Mouse (Mus musculus) neural tube, embryonic 11.5 days (tissue): Measurements from ENCODE around the gene Adgb. TPM values are rescaled to one million over a fixed set of nuclear protein-coding genes. Genes with fewer than 3 reads are reported as not detected.
"Not testable (repeated sequence)": the region's sequence is repeated elsewhere in the genome, so short reads cannot be mapped to it uniquely, and the experiment has no call there.

ENCODE experiments used
- ATAC-seq: fragments of 200-750 bp; cut with Nextera tagmentation; 2 replicates; pipeline ENCODE4 v1.8.0; 2017; ENCODE audit warnings: moderate number of reproducible peaks, mild to moderate bottlenecking, moderate TSS enrichment, moderate library complexity; ENCODE audit not compliant: insufficient read depth, low FRiP score, low TSS enrichment
- DNase-seq: peaks from one replicate; pipeline ENCODE4 v3.0.0-alpha.2; 2015; ENCODE audit warnings: low spot score
- H3K27ac ChIP-seq: fragments of 300-500 bp; sonication (generic); 2 replicates; pipeline ENCODE4 v1.5.1; 2014; ENCODE audit warnings: low read depth, mild to moderate bottlenecking, low read length
- H3K27me3 ChIP-seq: fragments of 300-500 bp; sonication (generic); 2 replicates; pipeline ENCODE4 v1.6.1; 2014; ENCODE audit warnings: mild to moderate bottlenecking, low read length, mixed read lengths; ENCODE audit not compliant: control insufficient read depth, insufficient read depth
- H3K36me3 ChIP-seq: fragments of 300-500 bp; sonication (generic); 2 replicates; pipeline ENCODE4 v1.6.1; 2014; ENCODE audit warnings: mild to moderate bottlenecking, low read length, moderate library complexity, mixed read lengths; ENCODE audit not compliant: control insufficient read depth, insufficient read depth
- H3K4me1 ChIP-seq: fragments of 300-500 bp; sonication (generic); 2 replicates; pipeline ENCODE4 v1.6.1; 2014; ENCODE audit warnings: low read length, mixed read lengths; ENCODE audit not compliant: control insufficient read depth, insufficient read depth
- H3K4me2 ChIP-seq: fragments of 300-500 bp; sonication (generic); 2 replicates; pipeline ENCODE4 v1.6.1; 2014; ENCODE audit warnings: low read depth, mild to moderate bottlenecking, moderate library complexity
- H3K4me3 ChIP-seq: fragments of 300-500 bp; sonication (generic); 2 replicates; pipeline ENCODE4 v1.5.1; 2014; ENCODE audit warnings: low read depth, low read length
- H3K9ac ChIP-seq: fragments of 300-500 bp; sonication (generic); 2 replicates; pipeline ENCODE4 v1.6.1; 2014; ENCODE audit warnings: mild to moderate bottlenecking, low read length
- H3K9me3 ChIP-seq: fragments of 300-500 bp; sonication (generic); 2 replicates; pipeline ENCODE4 v1.6.1; 2016; ENCODE audit warnings: low read length; ENCODE audit not compliant: control insufficient read depth
- WGBS: fragments of 180-500 bp; shearing (Covaris S2); extraction: QIAGEN DNeasy Blood & Tissue Kit; methylation state at CpG from one replicate; pipeline ENCODE4 v1.1.7; 2014; 5-methylcytosine and 5-hydroxymethylcytosine counted together
- polyA plus RNA-seq: library from polyadenylated mRNA; unstranded; fragments of >200 nt; fragmentation: Nextera tagmentation; extraction: Ambion mirVana; gene quantifications from 2 replicates; pipeline ENCODE4 v1.2.1, GENCODE M21; 2014

Gene Adgb
- polyA plus RNA-seq = 0.28 and 0.30 TPM in 2 replicates

- no peak within 1 kb of the TSS for H3K4me3 ChIP-seq
- peak within 1 kb of the TSS; percentile 46 for H3K4me2 ChIP-seq
- no peaks in the 10 kb centered on the region for H3K9me3 ChIP-seq
- peak; percentile 90 for ATAC-seq
- H3K9ac ChIP-seq = peak within 1 kb of the TSS; percentile 33; the same call in 1 of the 2 replicates
- no peak within 1 kb of the TSS for H3K27ac ChIP-seq
- no peaks in the 10 kb centered on the region for H3K27me3 ChIP-seq
- H3K36me3 ChIP-seq = no peaks in the 10 kb centered on the region
- 9% methylated on average over 22 of the region's 22 CpGs for WGBS
- peak; percentile 74 for DNase-seq
- peaks cover 4% of the 10 kb centered on the region; the same call in 1 of the 2 replicates for H3K4me1 ChIP-seq
These were observed at the start of gene Adgb for GRCm38 (mm10) chr10:10471961-10472610. TSS of gene Adgb (minus strand) at chr10:10472326.

DNA sequence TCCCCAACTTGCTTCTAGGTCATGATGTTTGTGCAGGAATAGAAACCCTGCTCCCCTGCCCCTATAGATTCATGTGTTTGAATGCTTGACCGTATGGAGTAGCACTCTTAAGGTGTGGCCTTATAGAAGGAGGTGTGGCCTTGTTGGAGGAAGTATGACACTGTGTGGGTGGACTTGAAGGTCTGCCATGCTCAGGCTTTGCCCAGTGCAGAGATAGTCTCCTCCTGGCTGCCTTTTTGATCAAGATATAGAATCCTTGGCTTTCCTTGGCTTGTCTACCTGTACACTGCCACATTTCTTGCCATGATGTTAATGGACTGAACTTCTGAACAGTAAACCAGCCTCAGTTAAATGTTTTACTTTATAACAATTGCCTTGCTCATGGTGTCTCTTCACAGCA, 8.0 kb upstream of the Adgb start:
- Histone ChIP-seq H3K9me3 (no peaks in the 10 kb centered on the region), H3K4me1 (no peaks in the 10 kb centered on the region), H3K4me3 (no peak overlapping the region), H3K4me2 (no peak overlapping the region), H3K9ac (no peak overlapping the region), H3K27me3 (no peaks in the 10 kb centered on the region), H3K36me3 (no peaks in the 10 kb centered on the region), H3K27ac (no peak overlapping the region)
- DNase-seq (no peak), ATAC-seq (no peak)
- 84% methylated on average over 1 of the region's 1 CpGs for WGBS

GRCm38 (mm10) chr10:10477429-10477828, 5.3 kb upstream of the Adgb start:
- not testable (repeated sequence) for H3K27me3 ChIP-seq, H3K36me3 ChIP-seq, ATAC-seq, H3K27ac ChIP-seq, H3K4me1 ChIP-seq, H3K9ac ChIP-seq, DNase-seq, H3K9me3 ChIP-seq, H3K4me3 ChIP-seq, H3K4me2 ChIP-seq
- 57% methylated on average over 10 of the region's 10 CpGs for WGBS

DNA sequence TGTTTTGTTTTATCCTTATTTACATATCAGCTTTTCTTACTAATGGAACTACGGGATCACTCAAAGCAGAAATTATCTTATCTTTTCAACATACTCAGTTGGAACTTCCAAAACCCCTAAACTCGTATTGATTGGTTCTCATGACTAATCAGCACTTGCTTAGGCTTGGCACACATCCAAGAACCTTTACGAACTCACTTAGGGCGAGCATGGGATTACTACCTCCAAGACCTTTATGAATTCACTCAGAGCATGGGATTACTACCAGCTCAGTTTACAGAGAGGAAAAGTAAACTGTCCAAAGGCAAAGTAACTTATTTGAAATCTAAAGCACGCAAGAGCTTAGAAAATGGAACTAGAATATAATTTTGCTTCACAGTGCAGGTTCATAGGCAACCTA, 4.8 kb upstream of the Adgb start:
- H3K4me1 ChIP-seq = peaks cover 4% of the 10 kb centered on the region; the same call in 1 of the 2 replicates
- H3K9ac ChIP-seq = no peak overlapping the region
- DNase-seq = no peak
- H3K4me3 ChIP-seq = no peak overlapping the region
- no peaks in the 10 kb centered on the region for H3K36me3 ChIP-seq
- H3K27me3 ChIP-seq = no peaks in the 10 kb centered on the region
- WGBS = 83% methylated on average over 5 of the region's 5 CpGs
- H3K27ac ChIP-seq = no peak overlapping the region
- no peak for ATAC-seq
- H3K4me2 ChIP-seq = no peak overlapping the region
- no peaks in the 10 kb centered on the region for H3K9me3 ChIP-seq

GRCm38 (mm10) chr10:10476549-10476948, 4.4 kb upstream of the Adgb start:
- ATAC-seq (no peak), DNase-seq (no peak)
- Histone ChIP-seq H3K27me3 (no peaks in the 10 kb centered on the region), H3K9me3 (no peaks in the 10 kb centered on the region), H3K36me3 (no peaks in the 10 kb centered on the region), H3K4me1 (peaks cover 4% of the 10 kb centered on the region; the same call in 1 of the 2 replicates), H3K4me3 (no peak overlapping the region), H3K4me2 (no peak overlapping the region), H3K27ac (no peak overlapping the region), H3K9ac (no peak overlapping the region)
- WGBS = 89% methylated on average over 2 of the region's 2 CpGs

DNA sequence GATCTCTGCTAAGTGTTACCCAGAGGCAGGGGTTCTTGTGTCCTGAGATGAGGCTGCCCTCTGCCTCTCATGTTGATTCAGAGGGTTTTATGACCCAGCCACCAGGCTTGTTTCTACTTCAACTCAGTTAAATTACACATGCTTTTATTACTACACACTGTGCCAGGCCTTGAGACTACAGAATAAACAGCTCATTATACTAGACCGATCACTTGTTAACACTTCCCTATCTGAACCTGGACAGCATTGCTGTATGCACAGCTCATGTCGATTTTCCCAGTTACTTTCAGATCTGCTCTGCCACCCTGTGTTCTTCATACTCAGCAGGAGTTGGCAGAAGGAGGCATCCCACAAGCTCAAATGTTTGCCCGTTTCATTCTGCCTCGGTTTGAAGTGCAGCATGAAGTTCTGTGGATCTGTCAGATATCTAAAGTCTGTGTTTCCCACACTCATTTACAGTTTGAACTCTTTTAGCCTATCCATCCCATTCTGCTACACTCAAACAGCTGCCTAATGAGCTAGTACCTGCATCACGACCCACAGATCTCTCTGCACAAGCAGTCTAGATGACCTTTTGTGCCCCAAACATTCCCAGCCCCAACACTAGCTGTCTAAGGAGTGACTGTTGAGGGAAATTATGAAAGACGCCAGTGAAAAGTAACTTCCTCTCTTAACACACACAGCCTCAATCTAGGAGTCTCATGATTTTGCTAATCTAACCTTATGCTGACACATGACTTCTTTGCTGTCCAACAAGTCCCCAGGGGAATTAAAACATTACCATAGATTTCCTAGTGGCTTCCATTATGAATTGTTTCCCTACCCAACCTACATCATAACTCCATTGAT, 3.2 kb downstream of the Adgb start:
- H3K9me3 ChIP-seq = no peaks in the 10 kb centered on the region
- H3K9ac ChIP-seq = no peak overlapping the region
- no peak overlapping the region for H3K27ac ChIP-seq
- DNase-seq = no peak
- 59% methylated on average over 6 of the region's 6 CpGs for WGBS
- H3K4me2 ChIP-seq = no peak overlapping the region
- H3K27me3 ChIP-seq = no peaks in the 10 kb centered on the region
- H3K36me3 ChIP-seq = no peaks in the 10 kb centered on the region
- ATAC-seq = no peak
- H3K4me3 ChIP-seq = no peak overlapping the region
- peaks cover 4% of the 10 kb centered on the region; the same call in 1 of the 2 replicates for H3K4me1 ChIP-seq

DNA sequence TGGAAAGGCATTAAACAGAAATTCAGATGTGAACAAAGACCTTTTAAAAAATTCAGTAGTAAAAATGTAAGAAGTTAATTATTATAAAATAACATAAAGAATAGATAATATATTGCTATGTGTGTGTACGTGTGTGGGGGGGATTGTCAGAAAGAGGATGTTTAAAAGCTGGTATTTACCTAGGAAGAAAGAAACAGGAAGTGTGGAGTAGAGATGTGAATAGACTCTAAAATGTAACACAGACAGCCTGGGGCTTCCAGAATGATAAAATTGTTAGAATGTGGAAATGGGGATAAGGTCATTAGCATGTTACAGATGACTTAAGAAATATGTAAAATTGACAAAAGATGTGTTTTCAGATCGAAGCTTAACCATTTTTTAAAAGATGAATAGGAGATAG, 12.0 kb downstream of the Adgb start:
- 83% methylated on average over 2 of the region's 2 CpGs for WGBS
- no peaks in the 10 kb centered on the region for H3K27me3 ChIP-seq
- H3K4me2 ChIP-seq = no peak overlapping the region
- no peaks in the 10 kb centered on the region for H3K9me3 ChIP-seq
- no peak overlapping the region for H3K4me3 ChIP-seq
- no peaks in the 10 kb centered on the region for H3K4me1 ChIP-seq
- DNase-seq = no peak
- ATAC-seq = no peak
- no peak overlapping the region for H3K27ac ChIP-seq
- no peak overlapping the region for H3K9ac ChIP-seq
- H3K36me3 ChIP-seq = no peaks in the 10 kb centered on the region

DNA sequence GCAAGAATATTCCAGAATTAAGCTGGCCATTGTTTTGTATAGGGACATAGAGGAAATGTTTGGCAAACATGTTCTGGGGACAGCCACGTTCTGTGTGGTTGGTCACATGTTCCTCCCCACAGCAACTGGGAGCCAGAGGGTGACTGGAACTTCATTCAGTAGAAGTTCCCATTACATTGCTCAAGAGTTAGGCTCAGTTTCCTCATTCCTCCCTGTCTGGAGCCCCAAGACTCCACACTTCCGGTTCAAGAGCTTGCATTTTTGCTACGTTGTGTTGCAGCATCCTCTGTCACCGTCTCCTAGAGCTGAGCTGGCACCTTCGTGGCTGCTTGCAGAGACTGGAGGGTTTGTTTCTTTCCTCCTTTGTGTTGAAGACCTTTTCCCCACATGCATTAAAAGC, 15.1 kb downstream of the Adgb start:
- H3K36me3 ChIP-seq = no peaks in the 10 kb centered on the region
- H3K9me3 ChIP-seq = no peaks in the 10 kb centered on the region
- no peak for ATAC-seq
- H3K27me3 ChIP-seq = no peaks in the 10 kb centered on the region
- H3K4me2 ChIP-seq = no peak overlapping the region
- H3K4me3 ChIP-seq = no peak overlapping the region
- no peak overlapping the region for H3K9ac ChIP-seq
- no peak for DNase-seq
- no peaks in the 10 kb centered on the region for H3K4me1 ChIP-seq
- 91% methylated on average over 5 of the region's 5 CpGs for WGBS
- H3K27ac ChIP-seq = no peak overlapping the region

- no peaks in the 10 kb centered on the region for H3K9me3 ChIP-seq
- no peaks in the 10 kb centered on the region for H3K4me1 ChIP-seq
- H3K27ac ChIP-seq = no peak overlapping the region
- no peak overlapping the region for H3K9ac ChIP-seq
- no peak for ATAC-seq
- WGBS = 79% methylated on average over 3 of the region's 3 CpGs
- no peaks in the 10 kb centered on the region for H3K36me3 ChIP-seq
- H3K4me2 ChIP-seq = no peak overlapping the region
- no peak overlapping the region for H3K4me3 ChIP-seq
- no peak for DNase-seq
- no peaks in the 10 kb centered on the region for H3K27me3 ChIP-seq
These were observed 23.1 kb downstream of the Adgb start for GRCm38 (mm10) chr10:10449067-10449466.
